Mouse (Mus musculus): ENCODE results near the gene Gm10192. TPM values are rescaled to one million over a fixed set of nuclear protein-coding genes. Genes with fewer than 3 reads are reported as not detected.
A peak's percentile ranks its signal among the peaks of the same experiment; 100 is the strongest.
"Not testable (repeated sequence)": the region's sequence is repeated elsewhere in the genome, so short reads cannot be mapped to it uniquely, and the experiment has no call there.

The Gm10192 gene
- polyA plus RNA-seq (2014; fragmentation: Nextera tagmentation; extraction: Ambion mirVana), result not detected in 2 replicates

- not testable (repeated sequence) for H3K4me2 ChIP-seq (ENCODE audit: low read length); H3K9me3 ChIP-seq (replicated peaks; ENCODE audit: control insufficient read depth, low read length); H3K27ac ChIP-seq (ENCODE audit: low read depth, low read length); H3K36me3 ChIP-seq (ENCODE audit: control insufficient read depth, insufficient read depth, low read length); DNase-seq (ENCODE audit: low spot score); H3K27me3 ChIP-seq (replicated peaks; ENCODE audit: control insufficient read depth, insufficient read depth, low read length); ATAC-seq; H3K4me3 ChIP-seq (ENCODE audit: low read depth, low read length); H3K9ac ChIP-seq (ENCODE audit: low read length); H3K4me1 ChIP-seq (ENCODE audit: control insufficient read depth, insufficient read depth, low read length)
Observed at GRCm38 (mm10) chr4:97183066-97183465, at the start of gene Gm10192. Gene Gm10192, minus strand, starts transcription at chr4:97183166.

GRCm38 (mm10) chr4:97230411-97231104, 47.6 kb upstream of the Gm10192 start:
- Histone ChIP-seq H3K27me3 (replicated peaks; ENCODE audit: control insufficient read depth, insufficient read depth, low read length) (no peaks in the 10 kb centered on the region), H3K4me3 (ENCODE audit: low read depth, low read length) (no peak overlapping the region), H3K36me3 (ENCODE audit: control insufficient read depth, insufficient read depth, low read length) (no peaks in the 10 kb centered on the region), H3K4me1 (ENCODE audit: control insufficient read depth, insufficient read depth, low read length) (peaks cover 9% of the 10 kb centered on the region), H3K9me3 (replicated peaks; ENCODE audit: control insufficient read depth, low read length) (no peaks in the 10 kb centered on the region), H3K4me2 (ENCODE audit: low read length) (no peak overlapping the region), H3K27ac (ENCODE audit: low read depth, low read length) (no peak overlapping the region), H3K9ac (ENCODE audit: low read length) (no peak overlapping the region)
- no peak for DNase-seq (ENCODE audit: low spot score)
- no peak for ATAC-seq
- 69% methylated on average over 5 of the region's 5 CpGs for WGBS

DNA sequence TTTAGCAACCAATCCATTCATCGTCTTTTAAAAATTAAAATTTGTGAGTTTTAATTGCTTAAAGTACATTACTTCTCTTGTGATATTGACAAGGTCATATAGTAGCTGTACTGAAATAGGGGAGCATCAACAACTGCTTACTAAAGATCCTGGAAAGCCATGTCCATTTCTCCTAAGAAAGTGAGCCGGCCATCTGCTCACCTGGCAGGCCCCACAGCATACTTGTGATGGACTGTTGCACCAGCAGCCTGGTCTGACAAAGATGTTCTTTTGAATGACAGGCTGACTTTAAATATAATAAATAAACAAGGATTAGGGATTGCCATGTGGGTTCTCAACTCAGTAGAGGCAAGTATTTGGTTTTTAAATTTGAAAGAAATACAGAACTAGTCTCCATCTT, 36.7 kb upstream of the Gm10192 start:
- 99% methylated on average over 2 of the region's 2 CpGs for WGBS
- Histone ChIP-seq H3K9me3 (replicated peaks; ENCODE audit: control insufficient read depth, low read length) (no peaks in the 10 kb centered on the region), H3K4me2 (ENCODE audit: low read length) (no peak overlapping the region), H3K4me3 (ENCODE audit: low read depth, low read length) (no peak overlapping the region), H3K36me3 (ENCODE audit: control insufficient read depth, insufficient read depth, low read length) (no peaks in the 10 kb centered on the region), H3K27me3 (replicated peaks; ENCODE audit: control insufficient read depth, insufficient read depth, low read length) (no peaks in the 10 kb centered on the region), H3K9ac (ENCODE audit: low read length) (no peak overlapping the region), H3K27ac (ENCODE audit: low read depth, low read length) (no peak overlapping the region), H3K4me1 (ENCODE audit: control insufficient read depth, insufficient read depth, low read length) (no peaks in the 10 kb centered on the region)
- ATAC-seq, result no peak
- no peak for DNase-seq (ENCODE audit: low spot score)

DNA sequence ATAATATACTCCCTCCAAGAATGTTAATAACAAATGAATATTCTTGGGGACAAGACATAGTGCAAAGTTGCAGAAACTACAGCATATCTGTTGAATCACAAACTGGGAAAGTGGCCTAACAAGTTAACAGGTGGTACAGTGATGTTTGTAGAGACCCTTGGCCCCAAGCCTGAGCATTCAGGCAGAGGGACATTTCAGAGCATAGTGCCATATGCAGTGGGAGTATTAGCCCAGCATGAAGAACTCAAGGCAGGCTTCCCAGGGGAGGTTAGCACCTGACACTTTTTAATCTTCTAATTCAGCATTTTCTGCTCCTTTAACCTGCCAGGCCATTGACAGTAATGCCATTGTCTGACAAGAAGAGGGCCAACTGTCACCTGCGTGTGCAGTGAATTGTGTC, 34.9 kb upstream of the Gm10192 start:
- no peak overlapping the region for H3K4me2 ChIP-seq (ENCODE audit: low read length)
- no peak overlapping the region for H3K27ac ChIP-seq (ENCODE audit: low read depth, low read length)
- WGBS, result 84% methylated on average over 1 of the region's 1 CpGs
- DNase-seq (ENCODE audit: low spot score) (no peak), ATAC-seq (no peak)
- no peaks in the 10 kb centered on the region for H3K36me3 ChIP-seq (ENCODE audit: control insufficient read depth, insufficient read depth, low read length)
- H3K4me3 ChIP-seq (ENCODE audit: low read depth, low read length), result no peak overlapping the region
- H3K4me1 ChIP-seq (ENCODE audit: control insufficient read depth, insufficient read depth, low read length), result no peaks in the 10 kb centered on the region
- H3K27me3 ChIP-seq (replicated peaks; ENCODE audit: control insufficient read depth, insufficient read depth, low read length), result no peaks in the 10 kb centered on the region
- H3K9ac ChIP-seq (ENCODE audit: low read length), result no peak overlapping the region
- H3K9me3 ChIP-seq (replicated peaks; ENCODE audit: control insufficient read depth, low read length), result no peaks in the 10 kb centered on the region

- H3K4me1 ChIP-seq (ENCODE audit: control insufficient read depth, insufficient read depth, low read length), result no peaks in the 10 kb centered on the region
- no peak overlapping the region for H3K4me3 ChIP-seq (ENCODE audit: low read depth, low read length)
- no peak overlapping the region for H3K27ac ChIP-seq (ENCODE audit: low read depth, low read length)
- DNase-seq (ENCODE audit: low spot score) (no peak), ATAC-seq (no peak)
- no peaks in the 10 kb centered on the region for H3K27me3 ChIP-seq (replicated peaks; ENCODE audit: control insufficient read depth, insufficient read depth, low read length)
- no peaks in the 10 kb centered on the region for H3K36me3 ChIP-seq (ENCODE audit: control insufficient read depth, insufficient read depth, low read length)
- no peaks in the 10 kb centered on the region for H3K9me3 ChIP-seq (replicated peaks; ENCODE audit: control insufficient read depth, low read length)
- H3K4me2 ChIP-seq (ENCODE audit: low read length), result no peak overlapping the region
- no peak overlapping the region for H3K9ac ChIP-seq (ENCODE audit: low read length)
Observed at GRCm38 (mm10) chr4:97212514-97212913, 29.5 kb upstream of the Gm10192 start.

DNA sequence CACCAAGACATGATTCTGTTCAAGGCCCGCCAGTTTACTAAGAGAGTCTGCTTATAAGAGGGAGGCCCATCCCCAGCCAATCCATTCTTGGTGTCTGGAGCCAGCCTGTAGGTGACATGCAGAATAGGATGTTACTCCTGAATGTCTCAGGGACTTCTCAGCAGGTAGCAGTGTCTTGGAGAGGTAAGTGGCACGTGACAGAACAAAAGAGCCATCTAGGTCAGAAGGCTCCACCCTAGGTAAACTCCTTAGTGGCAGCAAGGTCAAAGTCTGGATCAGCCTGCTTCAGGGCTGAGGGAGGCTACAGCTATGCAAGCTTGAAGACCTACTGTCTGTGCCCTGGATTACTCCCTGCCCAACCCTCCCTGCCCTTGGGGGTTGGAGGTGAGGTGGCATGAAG, 20.0 kb upstream of the Gm10192 start:
- H3K4me1 ChIP-seq (ENCODE audit: control insufficient read depth, insufficient read depth, low read length); DNase-seq (ENCODE audit: low spot score); H3K4me3 ChIP-seq (ENCODE audit: low read depth, low read length); H3K9ac ChIP-seq (ENCODE audit: low read length); H3K27me3 ChIP-seq (replicated peaks; ENCODE audit: control insufficient read depth, insufficient read depth, low read length); H3K9me3 ChIP-seq (replicated peaks; ENCODE audit: control insufficient read depth, low read length); H3K4me2 ChIP-seq (ENCODE audit: low read length); H3K27ac ChIP-seq (ENCODE audit: low read depth, low read length); H3K36me3 ChIP-seq (ENCODE audit: control insufficient read depth, insufficient read depth, low read length); ATAC-seq: not testable (repeated sequence)
- 77% methylated on average over 2 of the region's 2 CpGs for WGBS

GRCm38 (mm10) chr4:97193176-97193575, 10.2 kb upstream of the Gm10192 start:
- no peaks in the 10 kb centered on the region for H3K36me3 ChIP-seq (ENCODE audit: control insufficient read depth, insufficient read depth, low read length)

GRCm38 (mm10) chr4:97192601-97193000, 9.6 kb upstream of the Gm10192 start:
- ATAC-seq (no peak), DNase-seq (ENCODE audit: low spot score) (peak; percentile 22)
- no peak overlapping the region for H3K4me2 ChIP-seq (ENCODE audit: low read length)
- no peaks in the 10 kb centered on the region for H3K9me3 ChIP-seq (replicated peaks; ENCODE audit: control insufficient read depth, low read length)
- 69% methylated on average over 2 of the region's 2 CpGs for WGBS
- H3K9ac ChIP-seq (ENCODE audit: low read length), result no peak overlapping the region
- H3K4me3 ChIP-seq (ENCODE audit: low read depth, low read length), result no peak overlapping the region
- H3K4me1 ChIP-seq (ENCODE audit: control insufficient read depth, insufficient read depth, low read length), result no peaks in the 10 kb centered on the region
- no peaks in the 10 kb centered on the region for H3K36me3 ChIP-seq (ENCODE audit: control insufficient read depth, insufficient read depth, low read length)
- H3K27me3 ChIP-seq (replicated peaks; ENCODE audit: control insufficient read depth, insufficient read depth, low read length), result no peaks in the 10 kb centered on the region
- no peak overlapping the region for H3K27ac ChIP-seq (ENCODE audit: low read depth, low read length)

More at GRCm38 (mm10) chr4:97193176-97193575, 10.2 kb upstream of the Gm10192 start:
- Histone ChIP-seq H3K27me3 (replicated peaks; ENCODE audit: control insufficient read depth, insufficient read depth, low read length) (no peaks in the 10 kb centered on the region), H3K9me3 (replicated peaks; ENCODE audit: control insufficient read depth, low read length) (no peaks in the 10 kb centered on the region), H3K9ac (ENCODE audit: low read length) (no peak overlapping the region), H3K27ac (ENCODE audit: low read depth, low read length) (no peak overlapping the region), H3K4me2 (ENCODE audit: low read length) (no peak overlapping the region), H3K4me1 (ENCODE audit: control insufficient read depth, insufficient read depth, low read length) (no peaks in the 10 kb centered on the region), H3K4me3 (ENCODE audit: low read depth, low read length) (no peak overlapping the region)
- WGBS, result 7% methylated on average over 4 of the region's 4 CpGs
- peak; percentile 83 for ATAC-seq
- peak; percentile 84 for DNase-seq (ENCODE audit: low spot score)

GRCm38 (mm10) chr4:97180396-97180795, 2.6 kb downstream of the Gm10192 start:
- Histone ChIP-seq H3K4me3 (ENCODE audit: low read depth, low read length) (no peak overlapping the region), H3K36me3 (ENCODE audit: control insufficient read depth, insufficient read depth, low read length) (no peaks in the 10 kb centered on the region), H3K27ac (ENCODE audit: low read depth, low read length) (no peak overlapping the region), H3K9ac (ENCODE audit: low read length) (no peak overlapping the region), H3K9me3 (replicated peaks; ENCODE audit: control insufficient read depth, low read length) (no peaks in the 10 kb centered on the region), H3K27me3 (replicated peaks; ENCODE audit: control insufficient read depth, insufficient read depth, low read length) (no peaks in the 10 kb centered on the region), H3K4me1 (ENCODE audit: control insufficient read depth, insufficient read depth, low read length) (no peaks in the 10 kb centered on the region), H3K4me2 (ENCODE audit: low read length) (no peak overlapping the region)
- no peak for ATAC-seq
- DNase-seq (ENCODE audit: low spot score), result no peak
- WGBS, result 80% methylated on average over 2 of the region's 2 CpGs

Data from forebrain, embryonic 14.5 days (tissue).